Mouse (Mus musculus) heart, postnatal 14 days (tissue): ENCODE measurements around the gene St5. TPM values are rescaled to one million over a fixed set of nuclear protein-coding genes. Genes with fewer than 3 reads are reported as not detected.

Source experiments
- DNase-seq, 2 experiments: peaks; one replicate each; pipeline ENCODE4 v3.0.0; 2021 to 2022
- intact Hi-C: fragments of 180-260 bp; cut with DNase I; formaldehyde crosslinking; loops from one replicate; pipeline ENCODE4 v1.15.1; 2025
- total RNA-seq, 2 experiments: library from RNA; stranded (reverse); gene quantifications; 2 replicates each; pipeline ENCODE4 v1.2.3; 2021

Gene St5
- total RNA-seq, 2 experiments from 2014 or later, result 33.5 to 35.2 TPM

- intact Hi-C loops, result no loop called here
- peak; percentile 76 to 79 for DNase-seq
These were observed 87.1 kb downstream of the St5 start for GRCm38 (mm10) chr7:109616034-109616979.

GRCm38 (mm10) chr7:109615601-109616000 lies 87.8 kb downstream of the St5 start:
- DNase-seq, result no peak
- intact Hi-C loops, result no loop called here

GRCm38 (mm10) chr7:109614939-109615338 lies 88.5 kb downstream of the St5 start:
- no peak for DNase-seq
- intact Hi-C loops, result loop anchor here (5.0 kb wide), 1 partner anchor 53 kb away; no protein-coding TSS in a partner anchor

- peak in 1 of 2 experiments; percentile 54 for DNase-seq
- intact Hi-C loops, result loop anchor here (5.0 kb wide), 1 partner anchor 51 kb away; no protein-coding TSS in a partner anchor
These were observed 89.8 kb downstream of the St5 start for GRCm38 (mm10) chr7:109613531-109614021.

GRCm38 (mm10) chr7:109613051-109613450 lies 90.4 kb downstream of the St5 start:
- DNase-seq, result no peak
- intact Hi-C loops, result loop anchor here (5.0 kb wide), 1 partner anchor 51 kb away; no protein-coding TSS in a partner anchor

GRCm38 (mm10) chr7:109612531-109612930 lies 90.9 kb downstream of the St5 start:
- intact Hi-C loops, result loop anchor here (5.0 kb wide), 1 partner anchor 50 kb away; no protein-coding TSS in a partner anchor
- no peak for DNase-seq

- intact Hi-C loops, result loop anchor here (5.0 kb wide), 1 partner anchor 48 kb away; no protein-coding TSS in a partner anchor
- DNase-seq, result no peak
These were observed 93.1 kb downstream of the St5 start for GRCm38 (mm10) chr7:109610348-109610747.

GRCm38 (mm10) chr7:109609565-109610345 lies 93.7 kb downstream of the St5 start:
- no peak for DNase-seq
- intact Hi-C loops, result loop anchor here (2.0 to 5.0 kb wide), 2 partner anchors 21 to 47 kb away; no protein-coding TSS in a partner anchor

- no peak for DNase-seq
- intact Hi-C loops, result loop anchor here (2.0 kb wide), 1 partner anchor 20 kb away; no protein-coding TSS in a partner anchor
These were observed 94.6 kb downstream of the St5 start for GRCm38 (mm10) chr7:109608831-109609230.

GRCm38 (mm10) chr7:109606994-109607610 lies 96.3 kb downstream of the St5 start:
- DNase-seq, result no peak
- intact Hi-C loops, result no loop called here

- intact Hi-C loops, result no loop called here
- DNase-seq, result no peak
These were observed 100.8 kb downstream of the St5 start for GRCm38 (mm10) chr7:109602562-109602961.

- no peak for DNase-seq
- intact Hi-C loops, result no loop called here
These were observed 101.4 kb downstream of the St5 start for GRCm38 (mm10) chr7:109602022-109602421.

- intact Hi-C loops, result no loop called here
- peak; percentile 56 to 75 for DNase-seq
These were observed 102.7 kb downstream of the St5 start for GRCm38 (mm10) chr7:109600702-109601101.

- no peak for DNase-seq
- intact Hi-C loops, result no loop called here
These were observed 103.4 kb downstream of the St5 start for GRCm38 (mm10) chr7:109599998-109600397.

- DNase-seq, result no peak
- intact Hi-C loops, result no loop called here
These were observed 108.4 kb downstream of the St5 start for GRCm38 (mm10) chr7:109594845-109595531.

- intact Hi-C loops, result no loop called here
These were observed 109.4 kb downstream of the St5 start for GRCm38 (mm10) chr7:109593992-109594391.

GRCm38 (mm10) chr7:109592184-109592583 lies 111.2 kb downstream of the St5 start:
- intact Hi-C loops, result no loop called here
- no peak for DNase-seq

More at GRCm38 (mm10) chr7:109593992-109594391, 109.4 kb downstream of the St5 start:
- no peak for DNase-seq

- intact Hi-C loops, result no loop called here
- DNase-seq, result no peak
These were observed 112.8 kb downstream of the St5 start for GRCm38 (mm10) chr7:109590576-109590975.

GRCm38 (mm10) chr7:109588990-109589389 lies 114.4 kb downstream of the St5 start:
- no peak for DNase-seq
- intact Hi-C loops, result loop anchor here (2.0 kb wide), 1 partner anchor 20 kb away; no protein-coding TSS in a partner anchor
